Mouse (Mus musculus) hindbrain, embryonic 15.5 days (tissue): ENCODE data around the gene Cttn. TPM values are rescaled to one million over a fixed set of nuclear protein-coding genes. Genes with fewer than 3 reads are reported as not detected.

Source experiments
- ATAC-seq: fragments of 200-750 bp; cut with Nextera tagmentation; 2 replicates; pipeline ENCODE4 v1.8.0; 2017; ENCODE audit warnings: low read depth, moderate number of reproducible peaks, moderate TSS enrichment; ENCODE audit not compliant: low FRiP score
- H3K27ac ChIP-seq: fragments of 300-500 bp; sonication (generic); replicated peaks from 2 replicates; pipeline ENCODE4 v1.5.1; 2015; ENCODE audit warnings: mild to moderate bottlenecking, inconsistent platforms
- H3K27me3 ChIP-seq: fragments of 300-500 bp; sonication (generic); 2 replicates; pipeline ENCODE4 v1.6.1; 2015; ENCODE audit warnings: control low read depth, inconsistent platforms
- H3K36me3 ChIP-seq: fragments of 300-500 bp; sonication (generic); 2 replicates; pipeline ENCODE4 v1.6.1; 2015; ENCODE audit warnings: control low read depth, inconsistent platforms
- H3K4me1 ChIP-seq: fragments of 300-500 bp; sonication (generic); replicated peaks from 2 replicates; pipeline ENCODE4 v1.6.1; 2015; ENCODE audit warnings: control low read depth, inconsistent platforms
- H3K4me2 ChIP-seq: fragments of 300-500 bp; sonication (generic); 2 replicates; pipeline ENCODE4 v1.6.1; 2015; ENCODE audit warnings: moderate library complexity, mild to moderate bottlenecking, inconsistent platforms
- H3K4me3 ChIP-seq: fragments of 300-500 bp; sonication (generic); 2 replicates; pipeline ENCODE4 v1.5.1; 2015; ENCODE audit warnings: mild to moderate bottlenecking, inconsistent platforms
- H3K9ac ChIP-seq: fragments of 300-500 bp; sonication (generic); 2 replicates; pipeline ENCODE4 v1.6.1; 2015; ENCODE audit warnings: inconsistent platforms
- H3K9me3 ChIP-seq: fragments of 300-500 bp; sonication (generic); 2 replicates; pipeline ENCODE4 v1.6.1; 2016; ENCODE audit warnings: control low read depth, inconsistent platforms
- WGBS: fragments of 180-500 bp; shearing (Covaris S2); methylation state at CpG from one replicate; pipeline ENCODE4 v1.1.7; 2015; 5-methylcytosine and 5-hydroxymethylcytosine counted together
- polyA plus RNA-seq: library from polyadenylated mRNA; unstranded; fragments of >200 nt; fragmentation: Nextera tagmentation; extraction: Ambion mirVana; gene quantifications from 2 replicates; pipeline ENCODE4 v1.2.1, GENCODE M21; 2015

The Cttn gene
- polyA plus RNA-seq, 1 experiment from 2014 or later: 187 TPM

DNA sequence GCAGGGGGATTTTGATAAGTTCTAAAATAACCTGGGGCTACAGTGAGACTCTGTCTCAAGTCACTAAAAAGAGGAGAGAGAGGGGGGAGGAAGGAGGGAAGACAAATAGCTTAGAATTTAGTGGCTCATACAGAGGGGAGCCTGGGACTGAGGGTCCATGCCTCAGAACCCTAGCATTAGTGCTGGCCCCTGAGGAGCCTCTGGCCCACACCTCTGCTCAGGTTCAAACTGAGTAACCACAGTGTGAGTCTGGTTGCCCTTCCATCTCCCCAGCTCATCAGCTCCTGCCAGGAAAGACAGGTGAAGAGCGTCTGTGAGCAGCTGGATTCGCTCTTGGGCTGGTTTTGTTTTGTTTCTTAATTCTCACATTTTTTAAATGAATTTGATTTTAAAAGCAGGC lies 53.6 kb downstream of the Cttn start:
- WGBS: 31% methylated on average over 2 of the region's 2 CpGs
- Histone ChIP-seq H3K9me3 (no peaks in the 10 kb centered on the region), H3K4me2 (peak overlapping the region; percentile 31), H3K27ac (peak overlapping the region; percentile 78), H3K4me1 (peaks cover 38% of the 10 kb centered on the region), H3K27me3 (no peaks in the 10 kb centered on the region), H3K4me3 (no peak overlapping the region), H3K36me3 (no peaks in the 10 kb centered on the region), H3K9ac (no peak overlapping the region)
- ATAC-seq: no peak

- no peak overlapping the region for H3K4me3 ChIP-seq
- ATAC-seq: no peak
- peaks cover 7% of the 10 kb centered on the region; the same call in 1 of the 2 replicates for H3K36me3 ChIP-seq
- 81% methylated on average over 4 of the region's 4 CpGs for WGBS
- H3K9me3 ChIP-seq: no peaks in the 10 kb centered on the region
- H3K27ac ChIP-seq: no peak overlapping the region
- no peak overlapping the region for H3K9ac ChIP-seq
- H3K27me3 ChIP-seq: no peaks in the 10 kb centered on the region
- peaks cover 45% of the 10 kb centered on the region for H3K4me1 ChIP-seq
- no peak overlapping the region for H3K4me2 ChIP-seq
These were observed 55.0 kb downstream of the Cttn start for GRCm38 (mm10) chr7:144415795-144416194.

DNA sequence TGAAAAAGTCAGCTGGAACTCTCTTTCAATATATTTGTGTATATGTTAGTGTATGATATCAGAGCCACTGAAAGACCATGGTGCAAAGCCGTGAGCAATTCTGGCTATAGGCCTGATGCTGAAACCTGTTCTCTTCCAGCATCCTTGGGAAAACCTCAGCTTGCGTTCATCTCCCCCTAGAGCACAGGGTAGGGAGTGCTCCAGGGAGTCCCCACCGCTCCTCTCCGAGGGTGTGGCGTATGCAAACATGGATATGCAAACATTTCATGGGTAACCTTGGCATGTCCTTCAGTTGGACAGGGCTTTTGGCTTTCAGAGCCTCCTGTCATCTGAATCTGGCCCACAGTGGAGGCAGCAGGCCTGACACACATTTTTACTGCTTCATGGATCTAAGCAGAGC lies 56.2 kb downstream of the Cttn start:
- no peak for ATAC-seq
- Histone ChIP-seq H3K9ac (no peak overlapping the region), H3K27ac (no peak overlapping the region), H3K4me1 (peaks cover 37% of the 10 kb centered on the region), H3K36me3 (peaks cover 9% of the 10 kb centered on the region; the same call in 1 of the 2 replicates), H3K27me3 (no peaks in the 10 kb centered on the region), H3K9me3 (no peaks in the 10 kb centered on the region), H3K4me3 (no peak overlapping the region), H3K4me2 (no peak overlapping the region)
- 88% methylated on average over 5 of the region's 5 CpGs for WGBS

- H3K9ac ChIP-seq: no peak overlapping the region
- H3K4me3 ChIP-seq: no peak overlapping the region
- H3K27ac ChIP-seq: peak overlapping the region; percentile 70
- peaks cover 24% of the 10 kb centered on the region for H3K4me1 ChIP-seq
- H3K36me3 ChIP-seq: peaks cover 9% of the 10 kb centered on the region; the same call in 1 of the 2 replicates
- no peaks in the 10 kb centered on the region for H3K9me3 ChIP-seq
- 46% methylated on average over 22 of the region's 22 CpGs for WGBS
- H3K27me3 ChIP-seq: no peaks in the 10 kb centered on the region
- ATAC-seq: peak; percentile 37
- no peak overlapping the region for H3K4me2 ChIP-seq
These were observed 58.6 kb downstream of the Cttn start for GRCm38 (mm10) chr7:144411967-144412906.

DNA sequence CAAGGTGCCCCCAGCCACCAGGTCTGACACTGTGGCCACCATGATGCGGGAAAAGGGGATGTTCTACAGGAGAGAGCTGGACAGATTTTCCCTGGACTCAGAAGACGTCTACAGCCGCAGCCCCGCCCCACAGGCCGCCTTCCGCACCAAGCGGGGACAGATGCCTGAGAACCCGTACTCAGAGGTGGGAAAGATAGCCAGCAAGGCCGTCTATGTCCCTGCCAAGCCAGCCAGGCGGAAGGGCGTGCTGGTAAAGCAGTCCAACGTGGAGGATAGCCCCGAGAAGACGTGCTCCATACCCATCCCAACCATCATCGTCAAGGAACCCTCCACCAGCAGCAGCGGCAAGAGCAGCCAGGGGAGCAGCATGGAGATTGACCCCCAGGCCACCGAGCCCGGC lies 61.1 kb downstream of the Cttn start:
- Histone ChIP-seq H3K9me3 (no peaks in the 10 kb centered on the region), H3K27ac (no peak overlapping the region), H3K36me3 (peaks cover 9% of the 10 kb centered on the region; the same call in 1 of the 2 replicates), H3K4me1 (peaks cover 17% of the 10 kb centered on the region), H3K9ac (no peak overlapping the region), H3K4me3 (no peak overlapping the region), H3K27me3 (no peaks in the 10 kb centered on the region), H3K4me2 (no peak overlapping the region)
- WGBS: 87% methylated on average over 18 of the region's 18 CpGs
- no peak for ATAC-seq

DNA sequence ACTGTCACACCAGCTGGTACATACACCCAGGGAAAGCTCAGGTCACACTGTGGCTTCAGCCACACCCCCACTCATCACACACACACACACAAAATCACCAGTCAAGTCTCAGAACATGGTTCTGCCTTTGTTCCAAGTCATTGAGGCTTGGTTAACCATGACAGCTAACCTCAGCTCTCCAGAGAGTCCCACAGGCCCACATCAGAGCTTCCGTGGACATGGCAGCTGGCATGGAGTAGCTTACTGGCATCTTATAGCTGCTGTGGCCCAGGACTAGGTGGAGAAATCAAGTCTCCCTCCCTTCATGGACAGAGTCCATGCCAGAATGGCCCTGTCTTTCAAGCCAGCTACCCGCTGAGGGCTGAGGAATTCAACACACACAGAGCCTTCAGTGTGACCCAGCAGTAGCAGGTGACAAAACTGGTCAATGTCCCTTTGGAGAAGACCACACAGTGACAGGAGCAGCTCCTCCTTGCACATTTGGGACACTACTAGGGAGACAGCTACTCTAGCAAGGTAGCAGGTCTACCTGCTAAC lies 62.3 kb downstream of the Cttn start:
- Histone ChIP-seq H3K4me2 (no peak overlapping the region), H3K4me3 (no peak overlapping the region), H3K4me1 (peaks cover 17% of the 10 kb centered on the region), H3K9me3 (no peaks in the 10 kb centered on the region), H3K36me3 (peaks cover 9% of the 10 kb centered on the region; the same call in 1 of the 2 replicates), H3K27me3 (no peaks in the 10 kb centered on the region), H3K9ac (no peak overlapping the region), H3K27ac (no peak overlapping the region)
- ATAC-seq: no peak
- 71% methylated on average over 2 of the region's 2 CpGs for WGBS

DNA sequence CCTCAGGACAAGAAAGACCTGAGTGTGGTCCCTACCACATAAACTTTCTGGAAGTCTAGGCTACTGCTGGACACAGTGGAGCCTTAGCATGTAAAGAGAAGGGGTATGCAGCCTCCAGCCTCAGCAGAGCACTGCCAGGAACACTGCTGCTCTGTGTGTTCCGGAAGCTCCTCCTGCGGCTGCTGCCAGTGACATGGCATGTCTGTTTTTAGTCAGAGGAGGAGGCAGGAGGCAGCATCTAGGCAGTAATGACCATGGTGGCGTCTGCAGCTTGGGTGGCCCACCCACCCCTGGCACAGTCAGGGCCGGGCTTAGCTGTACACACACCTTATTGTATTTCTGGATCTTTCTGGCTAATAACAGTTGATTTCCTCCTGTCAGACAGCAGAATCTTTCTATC lies 63.1 kb downstream of the Cttn start:
- Histone ChIP-seq H3K27me3 (no peaks in the 10 kb centered on the region), H3K9ac (no peak overlapping the region), H3K9me3 (no peaks in the 10 kb centered on the region), H3K27ac (no peak overlapping the region), H3K4me2 (no peak overlapping the region), H3K4me1 (peaks cover 14% of the 10 kb centered on the region), H3K4me3 (no peak overlapping the region), H3K36me3 (peaks cover 9% of the 10 kb centered on the region; the same call in 1 of the 2 replicates)
- 60% methylated on average over 4 of the region's 4 CpGs for WGBS
- ATAC-seq: no peak

DNA sequence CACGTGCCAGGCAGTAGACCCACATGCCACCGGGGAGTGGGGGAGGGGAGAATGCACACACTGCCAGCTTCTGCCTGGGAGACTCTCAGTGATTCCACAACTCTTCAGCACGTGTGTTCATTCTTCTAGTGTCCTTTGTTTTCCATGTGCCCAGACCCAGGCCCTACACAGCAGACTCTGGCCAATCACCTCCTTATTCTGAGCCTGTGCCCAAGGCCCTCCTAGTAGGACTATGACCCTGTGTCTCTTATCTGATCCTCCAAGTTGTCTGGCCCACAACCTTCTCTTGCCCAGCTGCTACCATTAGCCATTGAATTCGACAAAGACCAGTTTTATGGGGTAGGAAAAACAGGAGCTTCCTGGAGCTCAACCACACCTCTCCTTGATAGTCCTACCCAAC lies 68.3 kb downstream of the Cttn start:
- Histone ChIP-seq H3K36me3 (no peaks in the 10 kb centered on the region), H3K27ac (no peak overlapping the region), H3K4me3 (no peak overlapping the region), H3K4me1 (no peaks in the 10 kb centered on the region), H3K9ac (no peak overlapping the region), H3K4me2 (no peak overlapping the region), H3K27me3 (no peaks in the 10 kb centered on the region), H3K9me3 (no peaks in the 10 kb centered on the region)
- 79% methylated on average over 4 of the region's 4 CpGs for WGBS
- no peak for ATAC-seq

DNA sequence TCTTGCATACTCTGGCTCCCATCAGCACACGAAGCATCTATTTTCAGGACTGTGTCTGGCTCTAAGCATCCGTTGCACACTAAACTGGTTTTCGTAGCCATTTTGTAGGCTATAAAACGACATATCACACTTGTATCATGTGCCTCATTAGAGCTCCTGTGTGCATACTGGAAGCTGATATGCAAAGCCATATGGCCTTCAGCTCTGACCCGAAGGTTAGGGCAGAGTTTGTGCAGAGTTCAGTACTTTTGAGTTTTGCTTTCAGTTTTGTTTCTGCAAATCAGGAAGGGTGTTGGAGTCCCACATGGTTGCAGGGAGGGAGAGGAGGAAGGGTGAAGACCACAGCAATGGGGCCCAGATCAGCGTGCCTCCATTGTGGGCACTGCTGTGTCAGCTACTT lies 79.1 kb downstream of the Cttn start:
- Histone ChIP-seq H3K9ac (no peak overlapping the region), H3K36me3 (no peaks in the 10 kb centered on the region), H3K9me3 (no peaks in the 10 kb centered on the region), H3K4me1 (no peaks in the 10 kb centered on the region), H3K4me3 (no peak overlapping the region), H3K27ac (no peak overlapping the region), H3K4me2 (no peak overlapping the region), H3K27me3 (no peaks in the 10 kb centered on the region)
- no peak for ATAC-seq
- 86% methylated on average over 6 of the region's 6 CpGs for WGBS

DNA sequence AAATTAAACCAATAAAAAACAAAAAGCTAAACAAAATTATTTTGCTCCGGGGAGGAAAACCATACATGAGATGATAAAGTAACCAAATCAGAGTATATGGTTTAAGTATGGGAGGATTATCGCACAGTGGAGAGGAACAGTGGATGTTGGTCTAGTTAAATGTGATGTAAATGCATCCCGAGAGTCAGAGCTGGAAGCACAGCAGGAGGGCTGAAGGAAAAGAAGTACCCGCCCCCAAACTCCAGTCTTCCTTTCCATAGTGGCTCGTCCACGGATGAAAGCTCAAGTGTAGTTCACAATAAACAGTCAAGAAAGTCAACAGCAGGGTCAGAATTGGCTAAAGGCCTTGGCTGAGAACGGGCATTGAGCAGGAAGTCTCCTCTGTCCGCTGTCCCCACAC lies 80.1 kb downstream of the Cttn start:
- Histone ChIP-seq H3K4me3 (no peak overlapping the region), H3K4me2 (no peak overlapping the region), H3K27ac (no peak overlapping the region), H3K9me3 (no peaks in the 10 kb centered on the region), H3K9ac (no peak overlapping the region), H3K36me3 (no peaks in the 10 kb centered on the region), H3K27me3 (no peaks in the 10 kb centered on the region), H3K4me1 (no peaks in the 10 kb centered on the region)
- no peak for ATAC-seq
- 44% methylated on average over 8 of the region's 8 CpGs for WGBS

GRCm38 (mm10) chr7:144389704-144390103 lies 81.1 kb downstream of the Cttn start:
- 85% methylated on average over 2 of the region's 2 CpGs for WGBS
- no peak for ATAC-seq
- Histone ChIP-seq H3K4me3 (no peak overlapping the region), H3K27me3 (no peaks in the 10 kb centered on the region), H3K4me2 (no peak overlapping the region), H3K36me3 (no peaks in the 10 kb centered on the region), H3K9ac (no peak overlapping the region), H3K27ac (no peak overlapping the region), H3K9me3 (no peaks in the 10 kb centered on the region), H3K4me1 (no peaks in the 10 kb centered on the region)

GRCm38 (mm10) chr7:144387537-144387936 lies 83.3 kb downstream of the Cttn start:
- no peak overlapping the region for H3K4me3 ChIP-seq

More at GRCm38 (mm10) chr7:144387537-144387936, 83.3 kb downstream of the Cttn start:
- Histone ChIP-seq H3K9me3 (no peaks in the 10 kb centered on the region), H3K36me3 (no peaks in the 10 kb centered on the region), H3K27me3 (no peaks in the 10 kb centered on the region), H3K4me2 (no peak overlapping the region), H3K27ac (no peak overlapping the region), H3K4me1 (no peaks in the 10 kb centered on the region), H3K9ac (no peak overlapping the region)
- WGBS: 92% methylated on average over 6 of the region's 6 CpGs
- ATAC-seq: no peak
